Comparison of ENCODE assay signal across 10 mouse cellular contexts in genomic region chr1:38241801-38242200, GRCm38 (mm10).
DNase-seq lines count a peak whose midpoint lies in the region; ATAC-seq and TF ChIP-seq lines count a peak whose summit lies in the region.
"Had no signal": no experiment of that assay in that cellular context is flagged by ENCODE, and none has a peak within 500 bp of the region (broad histone marks: within the 10 kb centered on the region; RNA-seq: fewer than 3 reads in every experiment).

No protein-coding gene starts in this region.

- H3K27me3 ChIP-seq in heart, embryonic 12.5 days (replicated peaks) = no peaks in the 10 kb centered on the region
- H3K27me3 ChIP-seq in liver, embryonic 13.5 days = no peaks in the 10 kb centered on the region
- H3K27me3 ChIP-seq: stomach, embryonic 15.5 days had no signal

- no peak overlapping the region for H3K9ac ChIP-seq in heart, embryonic 12.5 days
- no peak overlapping the region for H3K9ac ChIP-seq in liver, embryonic 13.5 days
- H3K9ac ChIP-seq: stomach, embryonic 15.5 days had no signal

- H3K36me3 ChIP-seq in heart, embryonic 12.5 days = no peaks in the 10 kb centered on the region
- no peaks in the 10 kb centered on the region for H3K36me3 ChIP-seq in liver, embryonic 13.5 days
- H3K36me3 ChIP-seq: stomach, embryonic 15.5 days had no signal

- DNase-seq in heart, adult 18-20 months = peak; percentile 71 to 85
- DNase-seq in gastrocnemius, adult 18-20 months (ENCODE audit: low spot score) = peak; percentile 88
- peak; percentile 58 to 65 for DNase-seq in heart, postnatal 36 days
- DNase-seq in liver, embryonic 13.5 days = no peak
- no peak for DNase-seq in frontal cortex, postnatal 25 days (ENCODE audit: low spot score in 2 of 2)
- DNase-seq in urinary bladder, postnatal 10 days (ENCODE audit: low spot score) = no peak
- no peak for DNase-seq in layer of hippocampus, adult 2 months (ENCODE audit: low spot score in 2 of 2)

- no peak overlapping the region for H3K4me3 ChIP-seq in heart, embryonic 12.5 days
- no peak overlapping the region for H3K4me3 ChIP-seq in liver, embryonic 13.5 days (replicated peaks)
- H3K4me3 ChIP-seq in layer of hippocampus, adult 2 months = no peak overlapping the region
- H3K4me3 ChIP-seq: stomach, embryonic 15.5 days had no signal

- no peaks in the 10 kb centered on the region for H3K9me3 ChIP-seq in heart, embryonic 12.5 days (replicated peaks)
- H3K9me3 ChIP-seq in liver, embryonic 13.5 days (replicated peaks) = no peaks in the 10 kb centered on the region
- H3K9me3 ChIP-seq: stomach, embryonic 15.5 days had no signal

- 48% methylated on average over 4 of the region's 4 CpGs for WGBS in heart, embryonic 12.5 days
- WGBS in liver, embryonic 13.5 days (ENCODE audit: insufficient replicate concordance) = 64% methylated on average over 4 of the region's 4 CpGs

- no peak for ATAC-seq in heart, embryonic 12.5 days (ENCODE audit: insufficient number of reproducible peaks, low FRiP score)
- peak; percentile 35; the same call in 1 of the 2 replicates for ATAC-seq in liver, embryonic 13.5 days (ENCODE audit: low read depth)
- ATAC-seq: forebrain, embryonic 14.5 days had no signal

- H3K4me2 ChIP-seq in heart, embryonic 12.5 days = no peak overlapping the region
- H3K4me2 ChIP-seq in liver, embryonic 13.5 days = no peak overlapping the region
- H3K4me2 ChIP-seq: stomach, embryonic 15.5 days had no signal

- TF ChIP-seq CTCF in layer of hippocampus, adult 2 months (conservative IDR thresholded peaks at IDR 0.05) = no peak

- H3K27ac ChIP-seq in heart, embryonic 12.5 days (ENCODE audit: poor library complexity, severe bottlenecking) = no peak overlapping the region
- H3K27ac ChIP-seq in liver, embryonic 13.5 days = peak overlapping the region; percentile 61
- no peak overlapping the region; the same call in 1 of the 2 replicates for H3K27ac ChIP-seq in layer of hippocampus, adult 2 months
- H3K27ac ChIP-seq: stomach, embryonic 15.5 days had no signal

- peaks cover 29% of the 10 kb centered on the region for H3K4me1 ChIP-seq in heart, embryonic 12.5 days (replicated peaks)
- peaks cover 10% of the 10 kb centered on the region for H3K4me1 ChIP-seq in liver, embryonic 13.5 days (replicated peaks)
- H3K4me1 ChIP-seq: stomach, embryonic 15.5 days had no signal

- intact Hi-C loops in heart, postnatal 36 days (cut with DNase I) = loop anchor here (5.0 kb wide), 2 partner anchors 66 to 80 kb away; no protein-coding TSS in a partner anchor

Comparison
In these comparisons a context has a peak if more than half of its experiments do, and no peak if none do; other contexts are left out.
1. DNase-seq: peak in heart, adult 18-20 months (2 of 2), gastrocnemius, adult 18-20 months (single experiment) and heart, postnatal 36 days (2 of 2); none in liver, embryonic 13.5 days (single experiment), frontal cortex, postnatal 25 days (0 of 2), urinary bladder, postnatal 10 days (single experiment) and layer of hippocampus, adult 2 months (0 of 2).